Mouse (Mus musculus): ENCODE data around the gene Nr2c1. TPM values are rescaled to one million over a fixed set of nuclear protein-coding genes. Genes with fewer than 3 reads are reported as not detected.
A peak's percentile ranks its signal among the peaks of the same experiment; 100 is the strongest.

Gene Nr2c1
- polyA plus RNA-seq, 1 experiment from 2014 or later = 12.3 TPM

GRCm38 (mm10) chr10:94230172-94230981, 82.6 kb downstream of the Nr2c1 start:
- Histone ChIP-seq H3K27ac (replicated peaks) (peak overlapping the region; percentile 74), H3K4me1 (peaks cover 15% of the 10 kb centered on the region), H3K9me3 (no peaks in the 10 kb centered on the region; the same call in 1 of the 2 replicates), H3K27me3 (0 out of 2 replicates have a peak, but pooled peaks cover 4% of the 10 kb centered on the region), H3K4me2 (replicated peaks) (peak overlapping the region; percentile 45), H3K9ac (replicated peaks) (no peak overlapping the region), H3K36me3 (no peaks in the 10 kb centered on the region), H3K4me3 (peak overlapping the region; percentile 9; the same call in 1 of the 2 replicates)
- peak; percentile 90 for ATAC-seq (ENCODE audit: low FRiP score, low read depth)
- 14% methylated on average over 19 of the region's 19 CpGs for WGBS

GRCm38 (mm10) chr10:94231025-94231424, 83.2 kb downstream of the Nr2c1 start:
- Histone ChIP-seq H3K4me2 (replicated peaks) (peak overlapping the region; percentile 45), H3K27ac (replicated peaks) (peak overlapping the region; percentile 74), H3K9ac (replicated peaks) (no peak overlapping the region), H3K9me3 (no peaks in the 10 kb centered on the region; the same call in 1 of the 2 replicates), H3K36me3 (no peaks in the 10 kb centered on the region), H3K27me3 (0 out of 2 replicates have a peak, but pooled peaks cover 4% of the 10 kb centered on the region), H3K4me3 (no peak overlapping the region), H3K4me1 (peaks cover 15% of the 10 kb centered on the region)
- ATAC-seq (ENCODE audit: low FRiP score, low read depth) = peak; percentile 52
- 50% methylated on average over 6 of the region's 6 CpGs for WGBS

- peaks cover 11% of the 10 kb centered on the region for H3K4me1 ChIP-seq
- H3K36me3 ChIP-seq = no peaks in the 10 kb centered on the region
- no peak overlapping the region for H3K27ac ChIP-seq (replicated peaks)
- H3K9ac ChIP-seq (replicated peaks) = no peak overlapping the region
- H3K4me3 ChIP-seq = no peak overlapping the region
- WGBS = 74% methylated on average over 4 of the region's 4 CpGs
- H3K9me3 ChIP-seq = no peaks in the 10 kb centered on the region
- no peak overlapping the region for H3K4me2 ChIP-seq (replicated peaks)
- no peak for ATAC-seq (ENCODE audit: low FRiP score, low read depth)
- 0 out of 2 replicates have a peak, but pooled peaks cover 4% of the 10 kb centered on the region for H3K27me3 ChIP-seq
Measured at GRCm38 (mm10) chr10:94235200-94235599, 87.4 kb downstream of the Nr2c1 start.

- WGBS = 40% methylated on average over 2 of the region's 2 CpGs
- Histone ChIP-seq H3K27me3 (no peaks in the 10 kb centered on the region), H3K9ac (replicated peaks) (no peak overlapping the region), H3K27ac (replicated peaks) (no peak overlapping the region), H3K9me3 (no peaks in the 10 kb centered on the region), H3K4me2 (replicated peaks) (no peak overlapping the region), H3K4me1 (no peaks in the 10 kb centered on the region), H3K36me3 (no peaks in the 10 kb centered on the region), H3K4me3 (no peak overlapping the region)
- ATAC-seq (ENCODE audit: low FRiP score, low read depth) = no peak
Measured at GRCm38 (mm10) chr10:94241346-94241745, 93.5 kb downstream of the Nr2c1 start.

Other genes with a start within 250 kb of the Nr2c1 start
- gene Vezt, start 112.2 kb upstream of the Nr2c1 start, polyA plus RNA-seq (2016; fragmentation: Nextera tagmentation; extraction: Ambion mirVana) = 55.2 and 58.8 TPM in 2 replicates
- 4.8 and 4.9 TPM in 2 replicates for gene Fgd6, start 112.0 kb upstream of the Nr2c1 start, polyA plus RNA-seq (2016; fragmentation: Nextera tagmentation; extraction: Ambion mirVana)
- 429 and 433 TPM in 2 replicates for gene Ndufa12, start 50.7 kb downstream of the Nr2c1 start, polyA plus RNA-seq (2016; fragmentation: Nextera tagmentation; extraction: Ambion mirVana)
- gene Gm4792, start 150.7 kb downstream of the Nr2c1 start, polyA plus RNA-seq (2016; fragmentation: Nextera tagmentation; extraction: Ambion mirVana) = 0.48 TPM in 1 of 2 replicates, not detected in the other
- gene Tmcc3, start 163.9 kb downstream of the Nr2c1 start, polyA plus RNA-seq (2016; fragmentation: Nextera tagmentation; extraction: Ambion mirVana) = 4.8 and 5.4 TPM in 2 replicates